Mouse (Mus musculus): ENCODE data around the gene Gm8882. TPM values are rescaled to one million over a fixed set of nuclear protein-coding genes. Genes with fewer than 3 reads are reported as not detected.
"Not testable (repeated sequence)": the region's sequence is repeated elsewhere in the genome, so short reads cannot be mapped to it uniquely, and the experiment has no call there.

Gm8882 gene
- polyA plus RNA-seq (2015; fragmentation: Nextera tagmentation; extraction: Ambion mirVana): not detected in 2 replicates

GRCm38 (mm10) chr6:132364034-132364433 lies at the start of gene Gm8882:
Gene Gm8882 (minus strand): TSS chr6:132364134.
- not testable (repeated sequence) for H3K9ac ChIP-seq; H3K4me1 ChIP-seq; H3K9me3 ChIP-seq; H3K4me2 ChIP-seq; H3K4me3 ChIP-seq; ATAC-seq (ENCODE audit: insufficient number of reproducible peaks, low FRiP score, low TSS enrichment, low read depth); H3K36me3 ChIP-seq; H3K27me3 ChIP-seq; H3K27ac ChIP-seq
- 85% methylated on average over 1 of the region's 1 CpGs for WGBS

GRCm38 (mm10) chr6:132314657-132315056 lies 49.3 kb downstream of the Gm8882 start, which contains the start of gene Prpmp5:
Gene Prpmp5 (minus strand): TSS chr6:132314757.
- H3K36me3 ChIP-seq; H3K27ac ChIP-seq; H3K4me1 ChIP-seq; H3K4me3 ChIP-seq; H3K27me3 ChIP-seq; H3K9ac ChIP-seq; H3K9me3 ChIP-seq; H3K4me2 ChIP-seq; ATAC-seq (ENCODE audit: insufficient number of reproducible peaks, low FRiP score, low TSS enrichment, low read depth): not testable (repeated sequence)

Other genes starting within 250 kb of the Gm8882 start
- not detected in 2 replicates for gene Prb1, start 153.6 kb downstream of the Gm8882 start, polyA plus RNA-seq (2015; fragmentation: Nextera tagmentation; extraction: Ambion mirVana)
- gene Prpmp5, start 49.4 kb downstream of the Gm8882 start, polyA plus RNA-seq (2015; fragmentation: Nextera tagmentation; extraction: Ambion mirVana): not detected in 2 replicates
- gene Prh1, start 205.7 kb upstream of the Gm8882 start, polyA plus RNA-seq (2015; fragmentation: Nextera tagmentation; extraction: Ambion mirVana): not detected in 2 replicates
- not detected in 2 replicates for gene Prp2, start 231.8 kb upstream of the Gm8882 start, polyA plus RNA-seq (2015; fragmentation: Nextera tagmentation; extraction: Ambion mirVana)